Mouse (Mus musculus): ENCODE results near the gene Tnfrsf4.

DNA sequence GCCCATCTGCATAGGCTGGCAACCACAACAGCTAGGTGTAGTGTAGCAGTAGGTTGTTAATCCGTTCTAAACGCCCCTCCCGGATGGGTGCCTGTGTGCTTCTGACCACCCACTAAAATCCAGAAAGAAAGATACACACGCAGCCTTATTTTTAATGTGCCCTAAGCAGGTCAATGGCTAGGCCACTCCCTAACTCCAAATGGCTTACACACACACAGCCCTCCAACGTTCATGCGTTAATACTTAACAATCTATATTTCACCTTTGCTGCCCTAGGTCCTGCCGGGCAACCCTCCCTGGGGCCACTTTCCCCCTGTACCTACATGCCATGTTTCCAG, 17.6 kb downstream of the Tnfrsf4 start:
- no peak for TF ChIP-seq POLR2A (IDR thresholded peaks at IDR 0.05; ENCODE audit: control insufficient read depth, extremely low read depth, insufficient read depth, low read length, poor library complexity)
- TF ChIP-seq CTCF (IDR thresholded peaks at IDR 0.05; ENCODE audit: borderline replicate concordance, control insufficient read depth, extremely low read depth, insufficient read depth, low read length, poor library complexity): no peak

Data from thymus, adult 2 months (tissue).